Mouse (Mus musculus) midbrain, embryonic 12.5 days (tissue): Measurements from ENCODE around the gene Mpzl3. TPM values are rescaled to one million over a fixed set of nuclear protein-coding genes. Genes with fewer than 3 reads are reported as not detected.
"Not testable (repeated sequence)": the region's sequence is repeated elsewhere in the genome, so short reads cannot be mapped to it uniquely, and the experiment has no call there.

ENCODE experiments used
- ATAC-seq: fragments of 200-750 bp; cut with Nextera tagmentation; 2 replicates; pipeline ENCODE4 v1.8.0; 2017; ENCODE audit warnings: low read depth, moderate TSS enrichment, moderate library complexity; ENCODE audit not compliant: low FRiP score
- H3K27ac ChIP-seq: fragments of 300-500 bp; sonication (generic); replicated peaks from 2 replicates; pipeline ENCODE4 v1.5.1; 2016; ENCODE audit warnings: mild to moderate bottlenecking
- H3K27me3 ChIP-seq: fragments of 300-500 bp; sonication (generic); 2 replicates; pipeline ENCODE4 v1.6.1; 2016; ENCODE audit warnings: mild to moderate bottlenecking
- H3K36me3 ChIP-seq: fragments of 300-500 bp; sonication (generic); 2 replicates; pipeline ENCODE4 v1.6.1; 2016
- H3K4me1 ChIP-seq: fragments of 300-500 bp; sonication (generic); 2 replicates; pipeline ENCODE4 v1.6.1; 2016
- H3K4me2 ChIP-seq: fragments of 300-500 bp; sonication (generic); replicated peaks from 2 replicates; pipeline ENCODE4 v1.6.1; 2016; ENCODE audit warnings: mild to moderate bottlenecking, moderate library complexity
- H3K4me3 ChIP-seq: fragments of 300-500 bp; sonication (generic); 2 replicates; pipeline ENCODE4 v1.5.1; 2016; ENCODE audit warnings: mild to moderate bottlenecking
- H3K9ac ChIP-seq: fragments of 300-500 bp; sonication (generic); replicated peaks from 2 replicates; pipeline ENCODE4 v1.6.1; 2016; ENCODE audit warnings: mild to moderate bottlenecking, moderate library complexity
- H3K9me3 ChIP-seq: fragments of 300-500 bp; sonication (generic); 2 replicates; pipeline ENCODE4 v1.6.1; 2016; ENCODE audit warnings: mild to moderate bottlenecking
- WGBS: fragments of 180-500 bp; shearing (Covaris S2); methylation state at CpG from one replicate; pipeline ENCODE4 v1.1.7; 2016; 5-methylcytosine and 5-hydroxymethylcytosine counted together
- polyA plus RNA-seq: library from polyadenylated mRNA; unstranded; fragments of >200 nt; fragmentation: Nextera tagmentation; extraction: Ambion mirVana; gene quantifications from 2 replicates; pipeline ENCODE4 v1.2.1, GENCODE M21; 2016

Mpzl3 gene
- polyA plus RNA-seq, 1 experiment from 2014 or later, result 2.4 TPM

- no peak overlapping the region for H3K4me2 ChIP-seq
- whole genome bisulfite sequencing, result 74% methylated on average over 8 of the region's 8 CpGs
- H3K4me3 ChIP-seq, result no peak overlapping the region
- H3K36me3 ChIP-seq, result no peaks in the 10 kb centered on the region
- no peaks in the 10 kb centered on the region for H3K4me1 ChIP-seq
- H3K9me3 ChIP-seq, result no peaks in the 10 kb centered on the region
- H3K9ac ChIP-seq, result no peak overlapping the region
- no peak for ATAC-seq
- H3K27ac ChIP-seq, result no peak overlapping the region
- H3K27me3 ChIP-seq, result peaks cover 14% of the 10 kb centered on the region; the same call in 1 of the 2 replicates
These were observed 27.6 kb upstream of the Mpzl3 start for GRCm38 (mm10) chr9:45027376-45027775.

GRCm38 (mm10) chr9:45030341-45030740 lies 24.6 kb upstream of the Mpzl3 start:
- H3K9me3 ChIP-seq, result no peaks in the 10 kb centered on the region
- no peak for ATAC-seq
- H3K27ac ChIP-seq, result no peak overlapping the region
- no peaks in the 10 kb centered on the region for H3K4me1 ChIP-seq
- no peak overlapping the region for H3K4me2 ChIP-seq
- H3K9ac ChIP-seq, result no peak overlapping the region
- H3K36me3 ChIP-seq, result no peaks in the 10 kb centered on the region
- H3K4me3 ChIP-seq, result no peak overlapping the region
- peaks cover 14% of the 10 kb centered on the region; the same call in 1 of the 2 replicates for H3K27me3 ChIP-seq
- 75% methylated on average over 6 of the region's 6 CpGs for WGBS

- no peak for ATAC-seq
- H3K9ac ChIP-seq, result no peak overlapping the region
- no peaks in the 10 kb centered on the region for H3K4me1 ChIP-seq
These were observed 22.7 kb upstream of the Mpzl3 start for GRCm38 (mm10) chr9:45032261-45032660.

GRCm38 (mm10) chr9:45034526-45034925 lies 20.5 kb upstream of the Mpzl3 start:
- H3K9ac ChIP-seq, result no peak overlapping the region
- no peaks in the 10 kb centered on the region for H3K9me3 ChIP-seq
- H3K4me3 ChIP-seq, result no peak overlapping the region
- no peak for ATAC-seq
- H3K4me1 ChIP-seq, result no peaks in the 10 kb centered on the region
- H3K27ac ChIP-seq, result no peak overlapping the region
- H3K36me3 ChIP-seq, result no peaks in the 10 kb centered on the region
- WGBS, result 80% methylated on average over 3 of the region's 3 CpGs
- no peak overlapping the region for H3K4me2 ChIP-seq
- H3K27me3 ChIP-seq, result peaks cover 27% of the 10 kb centered on the region

More at GRCm38 (mm10) chr9:45032261-45032660, 22.7 kb upstream of the Mpzl3 start:
- Histone ChIP-seq H3K27me3 (peaks cover 15% of the 10 kb centered on the region; the same call in 1 of the 2 replicates), H3K9me3 (no peaks in the 10 kb centered on the region), H3K4me3 (no peak overlapping the region), H3K4me2 (no peak overlapping the region), H3K36me3 (no peaks in the 10 kb centered on the region), H3K27ac (no peak overlapping the region)
- WGBS, result 75% methylated on average over 2 of the region's 2 CpGs

- not testable (repeated sequence) for H3K9ac ChIP-seq, H3K4me3 ChIP-seq, H3K36me3 ChIP-seq, H3K27ac ChIP-seq, H3K9me3 ChIP-seq, H3K4me2 ChIP-seq, ATAC-seq
- Histone ChIP-seq H3K27me3 (peaks cover 48% of the 10 kb centered on the region), H3K4me1 (peaks cover 14% of the 10 kb centered on the region; the same call in 1 of the 2 replicates)
- whole genome bisulfite sequencing, result 84% methylated on average over 1 of the region's 1 CpGs
These were observed 17.2 kb upstream of the Mpzl3 start for GRCm38 (mm10) chr9:45037803-45038202.

GRCm38 (mm10) chr9:45039499-45039898 lies 15.5 kb upstream of the Mpzl3 start, which contains the start of gene Mpzl2:
Mpzl2 (plus strand) TSS chr9:45039799.
- no peak within 1 kb of the TSS for H3K4me2 ChIP-seq
- peaks cover 65% of the 10 kb centered on the region for H3K27me3 ChIP-seq
- H3K27ac ChIP-seq, result no peak within 1 kb of the TSS
- no peak within 1 kb of the TSS for H3K4me3 ChIP-seq
- H3K4me1 ChIP-seq, result peaks cover 14% of the 10 kb centered on the region; the same call in 1 of the 2 replicates
- 61% methylated on average over 5 of the region's 5 CpGs for WGBS
- no peak for ATAC-seq
- no peaks in the 10 kb centered on the region for H3K36me3 ChIP-seq
- H3K9ac ChIP-seq, result no peak within 1 kb of the TSS
- no peaks in the 10 kb centered on the region for H3K9me3 ChIP-seq

GRCm38 (mm10) chr9:45040066-45040845 lies 14.7 kb upstream of the Mpzl3 start:
- peaks cover 73% of the 10 kb centered on the region for H3K27me3 ChIP-seq
- H3K4me3 ChIP-seq, result no peak overlapping the region
- H3K4me1 ChIP-seq, result peaks cover 14% of the 10 kb centered on the region; the same call in 1 of the 2 replicates
- 16% methylated on average over 14 of the region's 14 CpGs for WGBS
- H3K9ac ChIP-seq, result no peak overlapping the region
- H3K4me2 ChIP-seq, result no peak overlapping the region
- no peak for ATAC-seq
- no peak overlapping the region for H3K27ac ChIP-seq
- no peaks in the 10 kb centered on the region for H3K36me3 ChIP-seq
- no peaks in the 10 kb centered on the region for H3K9me3 ChIP-seq

- 31% methylated on average over 17 of the region's 17 CpGs for WGBS
- no peak overlapping the region for H3K4me2 ChIP-seq
These were observed 13.7 kb upstream of the Mpzl3 start for GRCm38 (mm10) chr9:45041131-45041838.

GRCm38 (mm10) chr9:45042056-45042720 lies 12.8 kb upstream of the Mpzl3 start:
- H3K4me3 ChIP-seq, result no peak overlapping the region
- peaks cover 79% of the 10 kb centered on the region for H3K27me3 ChIP-seq

More at GRCm38 (mm10) chr9:45041131-45041838, 13.7 kb upstream of the Mpzl3 start:
- Histone ChIP-seq H3K36me3 (no peaks in the 10 kb centered on the region), H3K9me3 (no peaks in the 10 kb centered on the region), H3K27ac (no peak overlapping the region), H3K4me3 (no peak overlapping the region), H3K4me1 (peaks cover 14% of the 10 kb centered on the region; the same call in 1 of the 2 replicates), H3K9ac (no peak overlapping the region), H3K27me3 (peaks cover 73% of the 10 kb centered on the region)
- ATAC-seq, result no peak

GRCm38 (mm10) chr9:45042947-45043346 lies 12.0 kb upstream of the Mpzl3 start:
- WGBS, result under 1% methylated on average over 10 of the region's 10 CpGs
- Histone ChIP-seq H3K9ac (no peak overlapping the region), H3K27ac (no peak overlapping the region), H3K4me1 (peaks cover 14% of the 10 kb centered on the region; the same call in 1 of the 2 replicates), H3K4me3 (0 out of 2 replicates have a peak overlapping the region, but pooled peaks have one; percentile 4), H3K9me3 (no peaks in the 10 kb centered on the region), H3K36me3 (no peaks in the 10 kb centered on the region), H3K27me3 (peaks cover 76% of the 10 kb centered on the region), H3K4me2 (peak overlapping the region; percentile 22)
- ATAC-seq, result no peak

More at GRCm38 (mm10) chr9:45042056-45042720, 12.8 kb upstream of the Mpzl3 start:
- H3K9ac ChIP-seq, result no peak overlapping the region
- H3K27ac ChIP-seq, result no peak overlapping the region
- H3K36me3 ChIP-seq, result no peaks in the 10 kb centered on the region
- peaks cover 14% of the 10 kb centered on the region; the same call in 1 of the 2 replicates for H3K4me1 ChIP-seq
- WGBS, result 2% methylated on average over 20 of the region's 20 CpGs
- peak overlapping the region; percentile 22 for H3K4me2 ChIP-seq
- H3K9me3 ChIP-seq, result no peaks in the 10 kb centered on the region
- ATAC-seq, result no peak

- H3K36me3 ChIP-seq, result no peaks in the 10 kb centered on the region
- H3K9ac ChIP-seq, result no peak overlapping the region
- WGBS, result 92% methylated on average over 16 of the region's 16 CpGs
- no peak overlapping the region for H3K27ac ChIP-seq
- peaks cover 5% of the 10 kb centered on the region; the same call in 1 of the 2 replicates for H3K4me1 ChIP-seq
- H3K9me3 ChIP-seq, result no peaks in the 10 kb centered on the region
- ATAC-seq, result no peak
- H3K4me3 ChIP-seq, result no peak overlapping the region
- peaks cover 48% of the 10 kb centered on the region for H3K27me3 ChIP-seq
- no peak overlapping the region for H3K4me2 ChIP-seq
These were observed 8.0 kb upstream of the Mpzl3 start for GRCm38 (mm10) chr9:45046973-45047372.
